Mouse (Mus musculus) MEL (cell line): Measurements from ENCODE around the gene Clec16a.

Experiments used
- CTCF ChIP-seq, 3 experiments: IDR thresholded peaks in 2 of 3; conservative IDR thresholded peaks in 1 of 3; 2 replicates each; pipeline ENCODE4 v1.5.1; 2011 to 2012; ENCODE audit warnings: low read length in 3 of 3, low read depth in 2 of 3, mild to moderate bottlenecking in 2 of 3, improper control_type of control experiment in 1 of 3, inconsistent platforms in 1 of 3, mixed read lengths in 1 of 3, moderate library complexity in 1 of 3; ENCODE audit not compliant: control insufficient read depth in 1 of 3, insufficient read depth in 1 of 3, poor library complexity in 1 of 3, severe bottlenecking in 1 of 3
- E2F4 ChIP-seq: IDR thresholded peaks from 2 replicates; pipeline ENCODE4 v1.6.1; 2011; ENCODE audit warnings: low read depth, low read length, improper control_type of control experiment, borderline replicate concordance
- EP300 ChIP-seq, 2 experiments: IDR thresholded peaks; 2 replicates each; pipeline ENCODE4 v1.6.1; 2011; ENCODE audit warnings: improper control_type of control experiment in 2 of 2, low read length in 2 of 2, low read depth in 1 of 2, mild to moderate bottlenecking in 1 of 2
- ETS1 ChIP-seq: IDR thresholded peaks from 2 replicates; pipeline ENCODE4 v1.6.1; 2012; ENCODE audit warnings: low read depth, mild to moderate bottlenecking, inconsistent platforms, low read length, improper control_type of control experiment, moderate library complexity
- GATA1 ChIP-seq: IDR thresholded peaks from 2 replicates; pipeline ENCODE4 v1.6.1; 2011; ENCODE audit warnings: low read depth, low read length, improper control_type of control experiment
- KAT2A ChIP-seq: conservative IDR thresholded peaks from 2 replicates; pipeline ENCODE4 v1.6.1; 2012; ENCODE audit warnings: low read depth, low read length, improper control_type of control experiment, inconsistent platforms
- MAX ChIP-seq: IDR thresholded peaks from 2 replicates; pipeline ENCODE4 v1.6.1; 2011; ENCODE audit warnings: low read length, improper control_type of control experiment
- POLR2A ChIP-seq, 2 experiments: IDR thresholded peaks; 2 replicates each; pipeline ENCODE4 v1.6.1; 2011 to 2012; ENCODE audit warnings: low read length in 2 of 2, mild to moderate bottlenecking in 2 of 2, control low read depth in 1 of 2, improper control_type of control experiment in 1 of 2, low read depth in 1 of 2, moderate library complexity in 1 of 2; ENCODE audit not compliant: control insufficient read depth in 1 of 2, insufficient read depth in 1 of 2, poor library complexity in 1 of 2
- RAD21 ChIP-seq: IDR thresholded peaks from 2 replicates; pipeline ENCODE4 v1.6.1; 2011; ENCODE audit warnings: mild to moderate bottlenecking, low read depth, low read length, improper control_type of control experiment
- SMC3 ChIP-seq: IDR thresholded peaks from 2 replicates; pipeline ENCODE4 v1.6.1; 2011; ENCODE audit warnings: low read depth, low read length, improper control_type of control experiment
- TAL1 ChIP-seq: IDR thresholded peaks from 2 replicates; pipeline ENCODE4 v1.6.1; 2012; ENCODE audit warnings: mild to moderate bottlenecking, inconsistent platforms, low read length, moderate library complexity, mixed read lengths
- TCF12 ChIP-seq: IDR thresholded peaks from 2 replicates; pipeline ENCODE4 v1.6.1; 2014; ENCODE audit warnings: low read depth, mild to moderate bottlenecking, inconsistent platforms, low read length, improper control_type of control experiment, moderate library complexity
- USF1 ChIP-seq: IDR thresholded peaks from 2 replicates; pipeline ENCODE4 v1.6.1; 2014; ENCODE audit warnings: low read depth, mild to moderate bottlenecking, inconsistent platforms, low read length, improper control_type of control experiment, moderate library complexity

DNA sequence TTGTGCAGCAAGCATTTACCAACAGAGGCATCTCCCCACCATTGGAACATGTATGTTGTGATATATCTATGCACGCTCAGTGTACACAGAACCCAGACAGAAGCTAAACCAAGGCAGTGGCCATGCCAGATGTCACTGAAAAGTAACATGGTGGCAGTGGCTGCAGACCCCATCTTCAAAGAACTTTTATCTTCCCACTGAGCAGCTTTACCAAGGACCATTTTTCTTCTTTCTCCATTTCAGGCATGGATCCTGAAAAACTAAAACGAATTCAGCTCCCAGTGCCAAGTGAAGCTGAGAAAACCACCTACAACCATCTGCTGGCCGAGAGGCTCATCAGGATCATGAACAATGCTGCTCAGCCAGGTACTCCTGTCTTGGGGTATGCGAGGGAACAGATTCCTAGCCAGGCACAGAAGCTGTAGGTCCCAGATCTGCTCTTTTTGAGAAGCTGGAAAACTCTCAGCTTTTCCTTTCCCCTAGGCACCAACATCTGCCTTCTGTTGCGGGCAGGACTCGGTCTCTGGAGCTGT is 82.1 kb downstream of the Clec16a start:
- TF ChIP-seq EP300 (IDR thresholded peaks at IDR 0.05; ENCODE audit: low read depth in 1 of 2, low read length in 2 of 2) = no peak
- TF ChIP-seq ETS1 = no peak
- no peak for TF ChIP-seq TAL1
- TF ChIP-seq CTCF (IDR thresholded peaks at IDR 0.05 in 2 of 3, conservative IDR thresholded peaks at IDR 0.05 in 1 of 3; ENCODE audit: control insufficient read depth in 1 of 3, insufficient read depth in 1 of 3, low read depth in 2 of 3, low read length in 3 of 3, poor library complexity in 1 of 3, severe bottlenecking in 1 of 3) = no peak
- no peak for TF ChIP-seq RAD21
- no peak for TF ChIP-seq TCF12
- no peak for TF ChIP-seq USF1
- TF ChIP-seq KAT2A = no peak
- TF ChIP-seq MAX = no peak
- no peak for TF ChIP-seq E2F4
- TF ChIP-seq POLR2A (IDR thresholded peaks at IDR 0.05; ENCODE audit: control insufficient read depth in 1 of 2, insufficient read depth in 1 of 2, low read depth in 1 of 2, low read length in 2 of 2, poor library complexity in 1 of 2) = no peak
- no peak for TF ChIP-seq SMC3
- TF ChIP-seq GATA1 = no peak
